Mouse (Mus musculus) kidney, adult 2 months (tissue): ENCODE data around the gene Ugt1a2.

Experiments
- CTCF ChIP-seq: fragments of 200-500 bp; conservative IDR thresholded peaks from 2 replicates; pipeline ENCODE4 v1.5.1; 2011; ENCODE audit warnings: low read depth, mild to moderate bottlenecking, control low read depth, low read length, moderate library complexity, mixed read lengths; ENCODE audit not compliant: insufficient read depth, insufficient read length
- POLR2A ChIP-seq: fragments of 200-500 bp; IDR thresholded peaks from one replicate; pipeline ENCODE4 v1.6.1; 2011; ENCODE audit warnings: low read depth, low read length, control low read depth

DNA sequence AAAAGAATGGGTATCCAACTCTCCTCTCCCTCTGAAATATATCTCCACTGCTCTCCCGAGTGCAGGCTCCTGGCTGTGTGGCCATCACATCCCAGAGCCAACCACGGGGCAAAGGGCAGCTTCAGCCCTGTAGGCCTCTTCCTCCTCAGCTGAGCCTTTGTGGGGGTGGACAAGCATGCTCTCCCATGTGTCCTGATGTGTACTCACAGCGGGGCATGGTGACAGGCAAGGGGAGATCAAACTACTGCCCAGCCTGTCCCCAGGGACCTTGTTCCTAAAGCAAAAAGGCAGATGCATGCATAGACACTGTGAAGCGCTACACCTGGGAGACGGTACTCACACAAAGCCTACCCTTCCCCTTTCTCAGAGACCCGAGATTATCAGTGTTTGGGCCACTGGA is 59.7 kb downstream of the Ugt1a2 start:
- TF ChIP-seq CTCF, result no peak
- no peak for TF ChIP-seq POLR2A
